Mouse (Mus musculus): Measurements from ENCODE around the gene Plpp1.

- TF ChIP-seq CTCF (IDR thresholded peaks at IDR 0.05; ENCODE audit: borderline replicate concordance, extremely low read depth, insufficient read depth, insufficient read length): no peak
- no peak for TF ChIP-seq POLR2A (IDR thresholded peaks at IDR 0.05; ENCODE audit: borderline replicate concordance, extremely low read depth, insufficient read depth, insufficient read length, poor library complexity, severe bottlenecking)
Measured at GRCm38 (mm10) chr13:112910434-112910833, 109.8 kb downstream of the Plpp1 start.
